Mouse (Mus musculus) hindbrain, embryonic 12.5 days (tissue): ENCODE data around the gene Taar6. TPM values are rescaled to one million over a fixed set of nuclear protein-coding genes. Genes with fewer than 3 reads are reported as not detected.

Experiments used
- ATAC-seq: fragments of 200-750 bp; cut with Nextera tagmentation; 2 replicates; pipeline ENCODE4 v1.8.0; 2017; ENCODE audit warnings: moderate TSS enrichment; ENCODE audit not compliant: low FRiP score
- H3K27ac ChIP-seq: fragments of 300-500 bp; sonication (generic); 2 replicates; pipeline ENCODE4 v1.5.1; 2016; ENCODE audit warnings: mild to moderate bottlenecking
- H3K27me3 ChIP-seq: fragments of 300-500 bp; sonication (generic); 2 replicates; pipeline ENCODE4 v1.6.1; 2016; ENCODE audit warnings: mild to moderate bottlenecking
- H3K36me3 ChIP-seq: fragments of 300-500 bp; sonication (generic); 2 replicates; pipeline ENCODE4 v1.6.1; 2016; ENCODE audit warnings: mild to moderate bottlenecking
- H3K4me1 ChIP-seq: fragments of 300-500 bp; sonication (generic); 2 replicates; pipeline ENCODE4 v1.6.1; 2016
- H3K4me2 ChIP-seq: fragments of 300-500 bp; sonication (generic); replicated peaks from 2 replicates; pipeline ENCODE4 v1.6.1; 2016; ENCODE audit warnings: mild to moderate bottlenecking
- H3K4me3 ChIP-seq: fragments of 300-500 bp; sonication (generic); 2 replicates; pipeline ENCODE4 v1.5.1; 2016; ENCODE audit warnings: mild to moderate bottlenecking
- H3K9ac ChIP-seq: fragments of 300-500 bp; sonication (generic); 2 replicates; pipeline ENCODE4 v1.6.1; 2016; ENCODE audit warnings: mild to moderate bottlenecking, moderate library complexity
- H3K9me3 ChIP-seq: fragments of 300-500 bp; sonication (generic); replicated peaks from 2 replicates; pipeline ENCODE4 v1.6.1; 2016; ENCODE audit warnings: mild to moderate bottlenecking
- WGBS: fragments of 180-500 bp; shearing (Covaris S2); methylation state at CpG from one replicate; pipeline ENCODE4 v1.1.7; 2016; 5-methylcytosine and 5-hydroxymethylcytosine counted together
- polyA plus RNA-seq: library from polyadenylated mRNA; unstranded; fragments of >200 nt; fragmentation: Nextera tagmentation; extraction: Ambion mirVana; gene quantifications from 2 replicates; pipeline ENCODE4 v1.2.1, GENCODE M21; 2016

Gene Taar6
- polyA plus RNA-seq, 1 experiment from 2014 or later: 0.41 TPM

DNA sequence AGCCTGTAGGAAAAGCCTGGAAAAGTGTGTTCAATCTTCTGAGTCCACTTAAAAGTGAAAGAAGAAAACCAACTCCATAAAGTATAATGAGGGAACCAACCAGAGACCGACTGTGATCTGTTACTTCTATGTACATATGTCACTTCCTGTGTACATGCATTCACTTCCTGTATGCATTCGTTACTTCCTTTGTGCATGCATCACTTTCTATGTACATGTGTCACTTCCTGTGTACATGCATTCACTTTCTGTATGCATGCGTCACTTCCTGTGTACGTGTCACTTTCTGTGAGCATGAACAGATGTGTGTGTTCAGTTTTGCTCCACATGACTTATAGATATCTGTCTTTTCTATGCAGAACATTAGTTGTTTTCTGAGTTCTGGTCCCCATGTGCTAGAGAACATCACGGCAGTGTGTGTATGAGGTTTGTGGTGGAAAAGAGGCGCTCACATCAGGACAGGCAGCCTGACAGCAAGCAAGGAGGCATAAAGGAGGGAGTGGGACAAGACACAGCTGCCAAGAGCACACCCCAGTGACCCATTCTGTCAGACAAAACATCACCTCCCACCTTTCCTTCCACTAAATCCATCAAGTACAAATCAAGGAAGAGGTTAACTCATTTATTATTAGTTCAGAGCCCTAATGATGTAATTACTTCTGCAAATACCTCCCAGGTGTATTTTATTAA is 20.4 kb downstream of the Taar6 start:
- 89% methylated on average over 6 of the region's 6 CpGs for WGBS
- Histone ChIP-seq H3K4me1 (no peaks in the 10 kb centered on the region), H3K27me3 (no peaks in the 10 kb centered on the region)

DNA sequence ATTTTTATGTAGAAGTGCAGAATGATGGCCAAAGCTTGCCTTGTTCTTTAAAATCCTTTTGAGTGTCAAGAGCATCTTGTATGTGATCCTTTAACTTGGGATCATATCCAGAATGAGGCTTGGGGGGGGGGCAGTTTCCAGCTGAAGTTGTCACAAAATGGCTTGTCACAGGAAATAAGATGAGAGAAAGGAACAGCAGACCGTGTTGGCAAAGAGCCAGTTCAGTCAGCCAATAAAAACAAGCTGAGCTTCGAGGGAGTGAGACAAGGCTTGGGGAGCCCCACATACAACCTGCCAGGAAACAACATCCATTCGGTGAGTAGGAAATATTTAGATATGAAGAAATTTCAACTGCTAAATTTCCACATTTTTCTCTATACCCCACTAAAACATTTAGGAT is 22.0 kb downstream of the Taar6 start:
- H3K9me3 ChIP-seq: no peaks in the 10 kb centered on the region
- H3K4me1 ChIP-seq: no peaks in the 10 kb centered on the region
- H3K4me3 ChIP-seq: no peak overlapping the region
- no peak overlapping the region for H3K27ac ChIP-seq
- ATAC-seq: no peak
- no peaks in the 10 kb centered on the region for H3K36me3 ChIP-seq
- no peak overlapping the region for H3K4me2 ChIP-seq
- no peak overlapping the region for H3K9ac ChIP-seq
- H3K27me3 ChIP-seq: no peaks in the 10 kb centered on the region
- WGBS: 77% methylated on average over 3 of the region's 3 CpGs

More for the DNA sequence above, 20.4 kb downstream of the Taar6 start:
- Histone ChIP-seq H3K9ac (no peak overlapping the region), H3K9me3 (no peaks in the 10 kb centered on the region), H3K27ac (no peak overlapping the region), H3K4me3 (no peak overlapping the region), H3K4me2 (no peak overlapping the region), H3K36me3 (no peaks in the 10 kb centered on the region)
- ATAC-seq: no peak

- Histone ChIP-seq H3K4me1 (no peaks in the 10 kb centered on the region), H3K27me3 (no peaks in the 10 kb centered on the region), H3K9ac (no peak within 1 kb of the TSS), H3K4me2 (no peak within 1 kb of the TSS), H3K4me3 (no peak within 1 kb of the TSS), H3K27ac (no peak within 1 kb of the TSS), H3K36me3 (no peaks in the 10 kb centered on the region), H3K9me3 (no peaks in the 10 kb centered on the region)
- WGBS: 96% methylated on average over 13 of the region's 13 CpGs
- ATAC-seq: no peak
These were observed 25.0 kb downstream of the Taar6 start, which contains the start of gene Taar4 for GRCm38 (mm10) chr10:23960444-23960915. Gene Taar4, plus strand, starts transcription at chr10:23960494.

- Histone ChIP-seq H3K4me1 (no peaks in the 10 kb centered on the region), H3K4me3 (no peak overlapping the region), H3K4me2 (no peak overlapping the region), H3K9ac (no peak overlapping the region), H3K36me3 (no peaks in the 10 kb centered on the region), H3K27ac (no peak overlapping the region), H3K9me3 (no peaks in the 10 kb centered on the region), H3K27me3 (no peaks in the 10 kb centered on the region)
- no peak for ATAC-seq
- WGBS: 74% methylated on average over 3 of the region's 3 CpGs
These were observed 26.4 kb downstream of the Taar6 start for GRCm38 (mm10) chr10:23959071-23959470.

GRCm38 (mm10) chr10:23951714-23952113 is 33.7 kb downstream of the Taar6 start:
- no peaks in the 10 kb centered on the region for H3K9me3 ChIP-seq
- 86% methylated on average over 6 of the region's 6 CpGs for WGBS
- H3K4me1 ChIP-seq: no peaks in the 10 kb centered on the region
- no peak overlapping the region for H3K4me3 ChIP-seq
- H3K9ac ChIP-seq: no peak overlapping the region
- ATAC-seq: no peak
- H3K27ac ChIP-seq: no peak overlapping the region
- no peak overlapping the region for H3K4me2 ChIP-seq
- no peaks in the 10 kb centered on the region for H3K27me3 ChIP-seq
- no peaks in the 10 kb centered on the region for H3K36me3 ChIP-seq

GRCm38 (mm10) chr10:23949508-23950005 is 35.9 kb downstream of the Taar6 start, which contains the start of gene Taar3:
Gene Taar3, plus strand, starts transcription at chr10:23949558.
- H3K36me3 ChIP-seq: no peaks in the 10 kb centered on the region
- H3K27me3 ChIP-seq: no peaks in the 10 kb centered on the region
- H3K4me2 ChIP-seq: no peak within 1 kb of the TSS
- no peak for ATAC-seq
- no peak within 1 kb of the TSS for H3K4me3 ChIP-seq
- H3K4me1 ChIP-seq: no peaks in the 10 kb centered on the region
- no peak within 1 kb of the TSS for H3K9ac ChIP-seq
- 87% methylated on average over 16 of the region's 16 CpGs for WGBS
- no peaks in the 10 kb centered on the region for H3K9me3 ChIP-seq
- no peak within 1 kb of the TSS for H3K27ac ChIP-seq

GRCm38 (mm10) chr10:23948026-23948425 is 37.4 kb downstream of the Taar6 start:
- Histone ChIP-seq H3K27ac (no peak overlapping the region), H3K9me3 (no peaks in the 10 kb centered on the region), H3K4me3 (no peak overlapping the region), H3K27me3 (no peaks in the 10 kb centered on the region), H3K9ac (no peak overlapping the region), H3K4me1 (no peaks in the 10 kb centered on the region), H3K4me2 (no peak overlapping the region), H3K36me3 (no peaks in the 10 kb centered on the region)
- 80% methylated on average over 7 of the region's 7 CpGs for WGBS
- no peak for ATAC-seq

DNA sequence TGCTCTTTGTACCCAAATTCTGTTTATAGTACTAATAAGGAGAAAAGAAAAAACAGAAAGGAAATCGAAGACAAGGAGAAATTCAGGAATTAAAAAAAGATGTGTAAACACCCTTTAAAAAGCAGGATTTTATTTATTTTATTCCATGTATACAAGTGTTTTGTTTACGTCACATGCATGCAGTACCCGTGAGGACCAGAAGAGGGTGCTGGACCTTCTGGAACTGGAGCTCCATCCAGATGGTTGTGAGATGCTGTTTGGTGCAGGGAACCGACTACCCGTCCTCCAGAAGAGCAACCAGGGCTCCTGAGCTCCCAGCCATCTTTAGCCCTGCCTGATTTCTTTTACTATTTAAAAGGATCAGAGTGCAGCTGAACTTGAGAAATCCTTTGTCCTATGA is 43.0 kb downstream of the Taar6 start:
- H3K4me3 ChIP-seq: no peak overlapping the region
- H3K27me3 ChIP-seq: no peaks in the 10 kb centered on the region
- no peaks in the 10 kb centered on the region for H3K4me1 ChIP-seq
- H3K9me3 ChIP-seq: no peaks in the 10 kb centered on the region
- H3K4me2 ChIP-seq: no peak overlapping the region
- no peaks in the 10 kb centered on the region for H3K36me3 ChIP-seq
- H3K9ac ChIP-seq: no peak overlapping the region
- WGBS: 74% methylated on average over 5 of the region's 5 CpGs
- no peak overlapping the region for H3K27ac ChIP-seq
- no peak for ATAC-seq

DNA sequence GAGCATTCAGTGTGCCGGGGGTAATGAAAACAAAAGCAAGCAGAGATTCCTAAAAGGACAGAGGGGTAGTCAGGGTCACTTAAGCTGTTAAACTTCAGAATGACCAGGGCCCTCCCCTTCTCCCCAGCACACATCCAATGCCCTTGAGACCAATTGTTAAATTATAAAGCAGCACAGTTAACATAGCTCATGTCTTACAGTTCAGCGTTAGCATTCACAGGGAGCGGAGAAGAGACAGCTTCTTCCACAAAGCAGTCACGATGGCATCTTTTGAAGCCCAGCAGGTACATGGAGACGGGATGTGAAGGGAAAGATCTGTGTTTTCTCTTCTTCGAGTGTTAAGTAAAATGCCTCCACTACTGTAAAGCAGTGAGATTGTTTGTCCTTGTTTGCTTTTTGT is 47.1 kb downstream of the Taar6 start, which contains the start of gene Taar2:
Gene Taar2 (plus strand): TSS at position 261 of the 400 bp plus-strand sequence.
- Histone ChIP-seq H3K4me1 (no peaks in the 10 kb centered on the region), H3K27ac (no peak within 1 kb of the TSS), H3K36me3 (no peaks in the 10 kb centered on the region), H3K4me2 (no peak within 1 kb of the TSS), H3K9ac (no peak within 1 kb of the TSS), H3K27me3 (no peaks in the 10 kb centered on the region), H3K9me3 (no peaks in the 10 kb centered on the region), H3K4me3 (no peak within 1 kb of the TSS)
- no peak for ATAC-seq
- 45% methylated on average over 6 of the region's 6 CpGs for WGBS

GRCm38 (mm10) chr10:23937613-23938012 is 47.8 kb downstream of the Taar6 start:
- Histone ChIP-seq H3K9ac (no peak overlapping the region), H3K27me3 (no peaks in the 10 kb centered on the region), H3K36me3 (no peaks in the 10 kb centered on the region), H3K9me3 (no peaks in the 10 kb centered on the region), H3K27ac (no peak overlapping the region), H3K4me3 (no peak overlapping the region), H3K4me2 (no peak overlapping the region), H3K4me1 (no peaks in the 10 kb centered on the region)
- 56% methylated on average over 4 of the region's 4 CpGs for WGBS
- ATAC-seq: no peak

Other genes starting within 250 kb of the Taar6 start
- gene Rps12, start 198.4 kb downstream of the Taar6 start, polyA plus RNA-seq: 113 and 116 TPM in 2 replicates
- gene Slc18b1, start 188.7 kb downstream of the Taar6 start, polyA plus RNA-seq: 22.5 and 23.5 TPM in 2 replicates
- gene Vnn3, start 134.2 kb downstream of the Taar6 start, polyA plus RNA-seq: not detected in 2 replicates
- 1.3 and 1.6 TPM in 2 replicates for gene Vnn1, start 91.0 kb downstream of the Taar6 start, polyA plus RNA-seq
- gene Taar1, start 65.3 kb downstream of the Taar6 start, polyA plus RNA-seq: not detected in 2 replicates
- not detected in 2 replicates for gene Taar2, start 47.1 kb downstream of the Taar6 start, polyA plus RNA-seq
- not detected in 2 replicates for gene Taar3, start 36.1 kb downstream of the Taar6 start, polyA plus RNA-seq
- gene Taar4, start 25.2 kb downstream of the Taar6 start, polyA plus RNA-seq: not detected in 2 replicates
- 1.3 TPM in 1 of 2 replicates, not detected in the other for gene Taar5, start 14.9 kb downstream of the Taar6 start, polyA plus RNA-seq
- gene Taar7a, start 7.8 kb upstream of the Taar6 start, polyA plus RNA-seq: not detected in 2 replicates
- gene Taar7b, start 14.3 kb upstream of the Taar6 start, polyA plus RNA-seq: not detected in 2 replicates
- not detected in 2 replicates for gene Taar7d, start 41.6 kb upstream of the Taar6 start, polyA plus RNA-seq
- gene Taar7e, start 52.0 kb upstream of the Taar6 start, polyA plus RNA-seq: not detected in 2 replicates
- gene Taar7f, start 63.9 kb upstream of the Taar6 start, polyA plus RNA-seq: not detected in 2 replicates
- not detected in 2 replicates for gene Taar8a, start 90.9 kb upstream of the Taar6 start, polyA plus RNA-seq
- not detected in 2 replicates for gene Taar8b, start 106.6 kb upstream of the Taar6 start, polyA plus RNA-seq
- not detected in 2 replicates for gene Taar8c, start 116.3 kb upstream of the Taar6 start, polyA plus RNA-seq
- gene Taar9, start 123.9 kb upstream of the Taar6 start, polyA plus RNA-seq: not detected in 2 replicates
- gene Stx7, start 163.7 kb upstream of the Taar6 start, polyA plus RNA-seq: 149 and 158 TPM in 2 replicates
- 16.1 and 17.8 TPM in 2 replicates for gene Moxd1, start 237.9 kb upstream of the Taar6 start, polyA plus RNA-seq